Mouse (Mus musculus) lung, embryonic 14.5 days (tissue): ENCODE measurements around the gene Celf2. TPM values are rescaled to one million over a fixed set of nuclear protein-coding genes. Genes with fewer than 3 reads are reported as not detected.

Experiments used
- ATAC-seq: fragments of 200-750 bp; cut with Nextera tagmentation; 2 replicates; pipeline ENCODE4 v1.8.0; 2017; ENCODE audit warnings: mild to moderate bottlenecking, moderate TSS enrichment, moderate library complexity; ENCODE audit not compliant: insufficient read depth
- DNase-seq: peaks from one replicate; pipeline ENCODE4 v3.0.0-alpha.2; 2015
- H3K27ac ChIP-seq: fragments of 300-500 bp; sonication (generic); 2 replicates; pipeline ENCODE4 v1.5.1; 2014; ENCODE audit warnings: low read depth, mild to moderate bottlenecking, moderate library complexity
- H3K27me3 ChIP-seq: fragments of 300-500 bp; sonication (generic); 2 replicates; pipeline ENCODE4 v1.6.1; 2014; ENCODE audit warnings: low read length, control low read depth; ENCODE audit not compliant: insufficient read depth
- H3K36me3 ChIP-seq: fragments of 300-500 bp; sonication (generic); 2 replicates; pipeline ENCODE4 v1.6.1; 2014; ENCODE audit warnings: control low read depth; ENCODE audit not compliant: insufficient read depth
- H3K4me1 ChIP-seq: fragments of 300-500 bp; sonication (generic); 2 replicates; pipeline ENCODE4 v1.6.1; 2014; ENCODE audit warnings: antibody characterized with exemption, control low read depth; ENCODE audit not compliant: insufficient read depth
- H3K4me2 ChIP-seq: fragments of 300-500 bp; sonication (generic); 2 replicates; pipeline ENCODE4 v1.6.1; 2014; ENCODE audit warnings: mild to moderate bottlenecking
- H3K4me3 ChIP-seq: fragments of 300-500 bp; sonication (generic); 2 replicates; pipeline ENCODE4 v1.5.1; 2014; ENCODE audit warnings: low read depth, low read length
- H3K9ac ChIP-seq: fragments of 300-500 bp; sonication (generic); 2 replicates; pipeline ENCODE4 v1.6.1; 2014
- H3K9me3 ChIP-seq: fragments of 300-500 bp; sonication (generic); 2 replicates; pipeline ENCODE4 v1.6.1; 2016; ENCODE audit warnings: low read depth, low read length, control low read depth
- CTCF ChIP-seq: IDR thresholded peaks from 2 replicates; pipeline ENCODE4 v1.5.1; 2016; ENCODE audit warnings: antibody characterized with exemption, low read depth
- WGBS: fragments of 180-500 bp; shearing (Covaris S2); extraction: QIAGEN DNeasy Blood & Tissue Kit; methylation state at CpG from one replicate; pipeline ENCODE4 v1.1.7; 2014; 5-methylcytosine and 5-hydroxymethylcytosine counted together
- polyA plus RNA-seq: library from polyadenylated mRNA; unstranded; fragments of >200 nt; fragmentation: Nextera tagmentation; extraction: Ambion mirVana; gene quantifications from 2 replicates; pipeline ENCODE4 v1.2.1, GENCODE M21; 2014

The Celf2 gene
- polyA plus RNA-seq, 1 experiment from 2014 or later = 92.3 TPM

GRCm38 (mm10) chr2:7069458-7069857 is 439.9 kb downstream of the Celf2 start:
- H3K4me1 ChIP-seq = peaks cover 9% of the 10 kb centered on the region; the same call in 1 of the 2 replicates
- H3K27me3 ChIP-seq = no peaks in the 10 kb centered on the region
- no peak overlapping the region for H3K4me2 ChIP-seq
- 25% methylated on average over 3 of the region's 3 CpGs for WGBS
- no peak overlapping the region for H3K4me3 ChIP-seq
- TF ChIP-seq CTCF = no peak
- no peaks in the 10 kb centered on the region for H3K36me3 ChIP-seq
- no peak overlapping the region for H3K9ac ChIP-seq
- H3K27ac ChIP-seq = no peak overlapping the region
- DNase-seq (no peak), ATAC-seq (no peak)
- no peaks in the 10 kb centered on the region for H3K9me3 ChIP-seq

- Histone ChIP-seq H3K4me3 (no peak overlapping the region), H3K27me3 (no peaks in the 10 kb centered on the region), H3K27ac (no peak overlapping the region), H3K9ac (no peak overlapping the region), H3K36me3 (no peaks in the 10 kb centered on the region), H3K4me2 (no peak overlapping the region), H3K4me1 (peaks cover 16% of the 10 kb centered on the region), H3K9me3 (no peaks in the 10 kb centered on the region)
- DNase-seq (no peak), ATAC-seq (no peak)
- TF ChIP-seq CTCF = no peak
- 85% methylated on average over 6 of the region's 6 CpGs for WGBS
Observed at GRCm38 (mm10) chr2:7068281-7068680, 441.1 kb downstream of the Celf2 start.

- TF ChIP-seq CTCF = no peak
- peaks cover 10% of the 10 kb centered on the region for H3K4me1 ChIP-seq
- DNase-seq (peak; percentile 67), ATAC-seq (peak; percentile 52; the same call in 1 of the 2 replicates)
- 26% methylated on average over 12 of the region's 12 CpGs for WGBS
- H3K36me3 ChIP-seq = no peaks in the 10 kb centered on the region
- H3K4me2 ChIP-seq = peak overlapping the region; percentile 36
- no peaks in the 10 kb centered on the region for H3K27me3 ChIP-seq
- no peak overlapping the region for H3K9ac ChIP-seq
- H3K4me3 ChIP-seq = no peak overlapping the region
- H3K9me3 ChIP-seq = no peaks in the 10 kb centered on the region
- H3K27ac ChIP-seq = peak overlapping the region; percentile 86
Observed at GRCm38 (mm10) chr2:7063574-7064192, 445.7 kb downstream of the Celf2 start.

- H3K27ac ChIP-seq = peak overlapping the region; percentile 56; the same call in 1 of the 2 replicates
- no peaks in the 10 kb centered on the region for H3K27me3 ChIP-seq
- DNase-seq (peak; percentile 74), ATAC-seq (peak; percentile 58)
- WGBS = 39% methylated on average over 7 of the region's 7 CpGs
- H3K4me2 ChIP-seq = no peak overlapping the region
- H3K36me3 ChIP-seq = no peaks in the 10 kb centered on the region
- H3K9ac ChIP-seq = no peak overlapping the region
- no peak overlapping the region for H3K4me3 ChIP-seq
- TF ChIP-seq CTCF = no peak
- H3K9me3 ChIP-seq = no peaks in the 10 kb centered on the region
- H3K4me1 ChIP-seq = peaks cover 14% of the 10 kb centered on the region
Observed at GRCm38 (mm10) chr2:7060490-7061105, 448.8 kb downstream of the Celf2 start.

GRCm38 (mm10) chr2:7056401-7056800 is 453.0 kb downstream of the Celf2 start:
- H3K36me3 ChIP-seq = no peaks in the 10 kb centered on the region
- no peaks in the 10 kb centered on the region for H3K27me3 ChIP-seq
- no peak overlapping the region for H3K4me3 ChIP-seq
- peak overlapping the region; percentile 54; the same call in 1 of the 2 replicates for H3K27ac ChIP-seq
- ATAC-seq (no peak), DNase-seq (peak; percentile 43)
- H3K4me1 ChIP-seq = peaks cover 7% of the 10 kb centered on the region; the same call in 1 of the 2 replicates
- no peak overlapping the region for H3K4me2 ChIP-seq
- no peak for TF ChIP-seq CTCF
- no peak overlapping the region for H3K9ac ChIP-seq
- no peaks in the 10 kb centered on the region for H3K9me3 ChIP-seq
- 69% methylated on average over 4 of the region's 4 CpGs for WGBS

- Histone ChIP-seq H3K4me2 (no peak overlapping the region), H3K4me3 (no peak overlapping the region), H3K4me1 (peaks cover 7% of the 10 kb centered on the region; the same call in 1 of the 2 replicates), H3K9me3 (no peaks in the 10 kb centered on the region), H3K27ac (peak overlapping the region; percentile 13; the same call in 1 of the 2 replicates), H3K27me3 (no peaks in the 10 kb centered on the region), H3K36me3 (no peaks in the 10 kb centered on the region), H3K9ac (no peak overlapping the region)
- ATAC-seq = peak; percentile 71
- TF ChIP-seq CTCF = no peak
- 42% methylated on average over 3 of the region's 3 CpGs for WGBS
- DNase-seq = peak; percentile 56
Observed at GRCm38 (mm10) chr2:7055958-7056357, 453.4 kb downstream of the Celf2 start.

GRCm38 (mm10) chr2:7051090-7051489 is 458.3 kb downstream of the Celf2 start:
- no peak for ATAC-seq

More at GRCm38 (mm10) chr2:7051090-7051489, 458.3 kb downstream of the Celf2 start:
- H3K4me3 ChIP-seq = no peak overlapping the region
- no peak for DNase-seq
- H3K9me3 ChIP-seq = no peaks in the 10 kb centered on the region
- H3K27ac ChIP-seq = no peak overlapping the region
- TF ChIP-seq CTCF = no peak
- WGBS = 92% methylated on average over 5 of the region's 5 CpGs
- H3K4me2 ChIP-seq = no peak overlapping the region
- no peaks in the 10 kb centered on the region for H3K27me3 ChIP-seq
- H3K9ac ChIP-seq = no peak overlapping the region
- H3K4me1 ChIP-seq = peaks cover 7% of the 10 kb centered on the region; the same call in 1 of the 2 replicates
- H3K36me3 ChIP-seq = no peaks in the 10 kb centered on the region
